Mouse (Mus musculus): ENCODE measurements at regions not wholly inside any gene's neighbourhood (a gene's known extent, or its start where the extent isn't known, plus 50 kb on each side); places are given as distances from the start of the nearest gene placed in this dataset.

- intact Hi-C loops (cut with DNase I), result loop anchor here (10.0 kb wide), 1 partner anchor 328 kb away; no protein-coding TSS in a partner anchor
Measured at GRCm38 (mm10) chr14:25236421-25236973, 222.5 kb upstream of the Zmiz1 start.

DNA sequence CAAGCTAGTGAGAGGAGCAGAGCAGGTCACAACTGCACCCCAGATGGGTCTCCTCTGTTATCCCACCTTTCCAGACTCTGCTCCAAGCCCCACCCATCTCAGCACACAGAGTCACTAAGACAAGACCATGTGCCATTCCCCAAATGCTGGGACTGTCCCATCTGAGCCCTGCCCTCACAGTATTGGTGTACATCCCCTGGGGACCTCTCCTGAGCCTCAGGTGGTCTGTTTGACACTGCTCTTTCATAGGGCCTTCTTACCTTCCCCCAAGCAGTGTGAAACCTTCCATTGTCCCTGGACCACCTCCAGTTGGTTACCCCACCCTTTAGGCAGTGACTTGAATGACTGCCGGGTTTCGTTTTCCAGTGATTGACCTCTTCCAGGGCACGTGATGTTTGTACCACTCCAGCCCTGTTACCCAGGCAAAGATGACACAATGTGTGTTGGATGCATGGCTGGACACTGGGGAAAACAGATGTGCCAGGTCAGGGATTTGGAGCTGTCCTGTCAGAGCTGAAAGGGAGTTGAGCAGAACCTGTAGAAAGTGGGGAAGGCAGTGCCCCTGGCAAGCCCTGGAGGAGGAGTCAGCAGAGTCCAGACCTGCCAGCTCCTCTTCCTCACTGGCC, 219.5 kb upstream of the Zmiz1 start:
- DNase-seq (ENCODE audit: low spot score), result no peak
- intact Hi-C loops (cut with DNase I), result loop anchor here (10.0 kb wide), 1 partner anchor 325 kb away; no protein-coding TSS in a partner anchor

More at GRCm38 (mm10) chr14:25236421-25236973, 222.5 kb upstream of the Zmiz1 start:
- DNase-seq (ENCODE audit: low spot score), result no peak

DNA sequence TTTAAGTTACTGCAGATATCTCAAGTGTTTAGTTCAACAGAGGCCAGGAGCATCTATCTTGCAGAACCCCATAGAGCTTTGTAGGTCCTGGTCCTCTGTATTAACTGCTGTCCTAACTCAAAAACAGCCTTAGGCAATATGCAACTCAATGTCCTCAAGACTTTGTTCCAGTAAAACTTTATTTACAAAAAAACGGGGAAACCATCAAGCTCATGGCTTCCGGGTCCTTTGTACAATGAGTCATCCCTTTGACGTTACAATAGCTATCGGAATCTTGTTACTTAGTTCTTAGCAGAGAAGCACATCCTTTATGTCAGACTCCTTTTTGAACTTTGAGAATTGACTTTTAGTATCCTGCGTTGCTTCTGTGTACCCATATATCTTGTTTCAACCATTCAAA, 216.2 kb upstream of the Zmiz1 start:
- no peak for DNase-seq (ENCODE audit: low spot score)
- intact Hi-C loops (cut with DNase I), result no loop called here

DNA sequence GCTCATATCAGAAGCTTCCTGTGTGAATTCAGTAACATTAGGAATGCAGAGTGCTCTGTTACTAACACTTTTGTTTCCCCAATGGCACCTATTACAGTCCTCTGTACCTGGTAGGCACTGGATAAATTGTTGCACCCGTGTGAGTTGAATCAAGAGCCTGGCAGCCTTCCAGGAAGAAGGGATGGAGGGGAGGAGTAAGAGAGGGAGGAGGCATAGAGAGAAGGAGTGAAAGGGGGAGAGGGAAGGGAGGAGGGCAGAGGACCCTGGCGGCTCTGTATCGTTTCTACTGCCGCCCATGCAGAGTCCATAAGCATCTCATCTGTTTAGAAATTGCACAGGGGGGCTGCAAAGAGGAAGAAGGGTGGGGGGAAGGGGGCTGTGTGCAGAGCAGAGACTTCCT, 215.7 kb upstream of the Zmiz1 start:
- intact Hi-C loops (cut with DNase I), result no loop called here
- no peak for DNase-seq (ENCODE audit: low spot score)

GRCm38 (mm10) chr14:25243698-25244097, 215.3 kb upstream of the Zmiz1 start:
- DNase-seq (ENCODE audit: low spot score), result no peak
- intact Hi-C loops (cut with DNase I), result no loop called here

DNA sequence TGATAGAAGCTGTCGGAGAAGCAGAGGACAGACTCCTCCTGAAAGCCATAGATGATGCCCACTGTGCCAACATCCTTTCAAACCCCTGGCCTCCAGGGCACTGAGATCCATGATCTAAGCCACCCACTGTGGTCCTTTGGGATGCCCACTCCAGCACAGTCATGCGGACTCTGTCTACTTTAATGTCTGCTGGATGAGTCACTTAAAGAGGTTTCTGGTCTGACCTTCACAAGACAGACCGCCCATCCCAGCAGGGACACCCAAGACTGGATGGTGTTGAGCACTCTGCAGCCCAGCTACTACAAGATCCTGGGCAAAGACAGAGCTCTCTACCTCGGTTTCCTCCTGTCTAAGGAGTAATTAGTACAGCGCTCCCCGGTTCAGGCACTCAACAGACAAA, 214.1 kb upstream of the Zmiz1 start:
- DNase-seq (ENCODE audit: low spot score), result no peak
- intact Hi-C loops (cut with DNase I), result no loop called here

- intact Hi-C loops (cut with DNase I), result no loop called here
- DNase-seq (ENCODE audit: low spot score), result peak; percentile 64
Measured at GRCm38 (mm10) chr14:25245691-25246090, 213.3 kb upstream of the Zmiz1 start.

GRCm38 (mm10) chr14:25248941-25249340, 210.0 kb upstream of the Zmiz1 start:
- DNase-seq (ENCODE audit: low spot score), result no peak
- intact Hi-C loops (cut with DNase I), result no loop called here

GRCm38 (mm10) chr14:25253016-25253850, 205.8 kb upstream of the Zmiz1 start:
- intact Hi-C loops (cut with DNase I), result no loop called here

GRCm38 (mm10) chr14:25263121-25263520, 195.9 kb upstream of the Zmiz1 start:
- intact Hi-C loops (cut with DNase I), result no loop called here
- no peak for DNase-seq (ENCODE audit: low spot score)

More at GRCm38 (mm10) chr14:25253016-25253850, 205.8 kb upstream of the Zmiz1 start:
- DNase-seq (ENCODE audit: low spot score), result no peak

DNA sequence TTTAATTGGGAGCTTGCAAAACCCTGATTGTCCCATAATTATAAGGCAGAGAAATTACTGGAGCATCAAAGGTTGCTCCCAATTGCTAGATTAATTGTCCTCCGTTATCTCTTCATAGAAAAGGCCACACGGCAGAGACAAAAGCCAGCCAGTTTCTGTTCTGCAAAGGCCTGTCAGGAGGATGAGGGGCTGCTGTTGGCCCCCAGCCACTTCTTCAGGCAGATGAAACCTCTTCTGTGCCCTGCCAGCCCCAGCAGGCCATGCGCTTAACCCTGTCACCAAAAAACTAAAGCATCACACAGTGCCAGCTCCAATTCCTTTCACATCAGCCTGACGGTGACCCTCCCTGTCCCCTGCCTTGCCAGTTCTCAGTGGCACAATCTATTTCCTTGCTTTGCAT, 192.1 kb upstream of the Zmiz1 start:
- intact Hi-C loops (cut with DNase I), result no loop called here
- DNase-seq (ENCODE audit: low spot score), result no peak

GRCm38 (mm10) chr14:25268090-25268631, 190.8 kb upstream of the Zmiz1 start:
- intact Hi-C loops (cut with DNase I), result no loop called here
- DNase-seq (ENCODE audit: low spot score), result no peak

GRCm38 (mm10) chr14:25270227-25270876, 188.6 kb upstream of the Zmiz1 start:
- intact Hi-C loops (cut with DNase I), result no loop called here
- no peak for DNase-seq (ENCODE audit: low spot score)

GRCm38 (mm10) chr14:25272366-25273156, 186.4 kb upstream of the Zmiz1 start:
- intact Hi-C loops (cut with DNase I), result no loop called here
- DNase-seq (ENCODE audit: low spot score), result no peak

GRCm38 (mm10) chr14:25279751-25280150, 179.2 kb upstream of the Zmiz1 start:
- DNase-seq (ENCODE audit: low spot score), result no peak
- intact Hi-C loops (cut with DNase I), result no loop called here

- DNase-seq (ENCODE audit: low spot score), result no peak
- intact Hi-C loops (cut with DNase I), result no loop called here
Measured at GRCm38 (mm10) chr14:25292557-25292956, 166.4 kb upstream of the Zmiz1 start.

DNA sequence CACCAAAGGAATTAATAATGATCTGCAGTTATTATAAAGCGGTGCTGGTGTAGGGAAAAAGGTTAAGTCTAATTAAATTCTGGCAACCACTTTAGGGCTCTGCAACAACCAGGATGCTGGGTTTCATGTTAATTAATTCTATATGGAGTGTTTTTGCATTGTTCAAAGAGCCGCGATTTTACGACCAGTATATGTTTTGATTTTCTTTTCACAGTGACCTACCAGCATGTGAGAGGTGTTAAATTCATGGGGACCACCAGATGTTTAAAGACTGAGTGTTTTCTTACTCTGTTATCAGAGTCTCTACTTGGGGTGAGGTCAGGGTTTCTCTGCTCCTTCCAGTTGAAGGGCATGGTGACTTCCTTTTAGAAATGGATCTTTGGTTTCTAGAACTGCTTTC, 164.8 kb upstream of the Zmiz1 start:
- intact Hi-C loops (cut with DNase I), result no loop called here
- no peak for DNase-seq (ENCODE audit: low spot score)

- intact Hi-C loops (cut with DNase I), result no loop called here
- no peak for DNase-seq (ENCODE audit: low spot score)
Measured at GRCm38 (mm10) chr14:25295688-25296350, 163.2 kb upstream of the Zmiz1 start.

DNA sequence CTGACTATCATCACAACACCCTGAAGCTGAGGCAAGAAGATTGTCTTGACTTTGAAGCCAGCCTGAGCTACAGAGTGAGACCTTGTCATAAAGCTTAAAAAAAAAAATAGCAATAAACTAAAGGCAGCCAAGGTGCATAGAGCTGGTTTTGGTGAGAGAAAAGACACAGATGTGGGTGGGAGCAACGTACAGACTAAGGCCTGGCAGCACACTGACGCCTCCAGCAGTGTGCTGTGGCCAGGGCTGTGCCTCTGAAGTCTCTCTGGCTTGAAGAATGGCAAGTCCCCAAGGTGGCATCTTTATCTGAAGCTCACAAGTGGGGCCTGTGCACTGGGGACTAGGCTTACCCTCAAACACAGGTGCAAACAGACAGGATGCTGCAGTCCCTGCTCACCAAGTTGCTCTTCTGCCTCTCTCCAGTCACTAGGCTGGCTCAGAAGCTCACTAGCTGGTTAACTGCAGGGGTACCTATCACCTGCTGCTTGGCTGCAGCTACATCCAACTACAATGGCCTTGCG, 159.3 kb upstream of the Zmiz1 start:
- DNase-seq (ENCODE audit: low spot score), result no peak
- intact Hi-C loops (cut with DNase I), result loop anchor here (5.0 to 10.0 kb wide), 4 partner anchors 67 to 525 kb away; no protein-coding TSS in a partner anchor

Measured in heart, postnatal 25 days (tissue).